Mouse (Mus musculus): ENCODE measurements around the gene Tert. TPM values are rescaled to one million over a fixed set of nuclear protein-coding genes. Genes with fewer than 3 reads are reported as not detected.

Tert gene
- total and polyA plus RNA-seq, 3 experiments, result 6.2 to 21.4 (median 6.8) TPM

DNA sequence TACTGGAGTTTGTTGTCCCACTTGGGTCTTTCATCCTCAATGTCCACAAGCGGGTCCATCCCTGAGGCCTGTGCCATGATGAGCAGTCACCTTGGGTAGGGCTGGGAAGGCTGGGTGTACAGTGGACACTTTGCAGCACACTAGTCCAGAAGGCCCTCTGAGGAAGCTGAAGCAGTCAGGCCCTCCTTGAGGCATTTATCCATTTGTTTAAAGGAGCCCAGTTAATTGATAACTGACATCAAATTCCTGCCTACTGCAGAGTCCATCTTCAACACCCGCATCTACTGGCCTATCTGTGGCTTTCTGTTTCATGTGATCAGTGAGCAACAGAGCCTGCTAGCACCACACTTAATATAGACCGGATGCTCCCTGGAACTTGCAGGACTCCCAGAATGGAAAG, 51.1 kb downstream of the Tert start, which contains the start of gene Slc6a18:
Slc6a18 (minus strand) TSS at position 171 of the 400 bp plus-strand sequence.
- DNase-seq, result no peak

DNA sequence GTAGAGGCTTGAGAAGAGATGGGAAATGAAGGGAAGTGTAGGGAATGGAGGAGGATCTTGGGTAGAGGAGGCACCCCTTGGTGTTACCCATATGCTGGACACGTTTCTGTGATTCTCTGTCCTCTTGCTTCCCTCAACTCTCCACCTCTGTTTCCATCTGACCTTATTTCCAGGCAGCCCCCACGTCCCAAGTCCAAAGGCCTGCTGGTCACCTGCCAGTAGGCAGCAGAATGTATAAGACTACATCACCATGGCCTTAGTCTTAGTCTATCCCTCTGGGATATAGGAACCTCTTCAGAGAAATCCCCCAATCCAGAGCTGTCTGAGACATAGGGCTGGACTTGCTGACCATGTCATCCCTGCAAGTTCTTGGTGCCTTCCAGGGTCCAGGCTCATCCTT, 52.6 kb downstream of the Tert start:
- DNase-seq, result no peak

- DNase-seq, result peak; percentile 65
Measured at GRCm38 (mm10) chr13:73680394-73680793, 53.7 kb downstream of the Tert start.

GRCm38 (mm10) chr13:73682226-73682625, 55.5 kb downstream of the Tert start:
- no peak for DNase-seq

GRCm38 (mm10) chr13:73683682-73684081, 57.0 kb downstream of the Tert start:
- peak; percentile 29 for DNase-seq

DNA sequence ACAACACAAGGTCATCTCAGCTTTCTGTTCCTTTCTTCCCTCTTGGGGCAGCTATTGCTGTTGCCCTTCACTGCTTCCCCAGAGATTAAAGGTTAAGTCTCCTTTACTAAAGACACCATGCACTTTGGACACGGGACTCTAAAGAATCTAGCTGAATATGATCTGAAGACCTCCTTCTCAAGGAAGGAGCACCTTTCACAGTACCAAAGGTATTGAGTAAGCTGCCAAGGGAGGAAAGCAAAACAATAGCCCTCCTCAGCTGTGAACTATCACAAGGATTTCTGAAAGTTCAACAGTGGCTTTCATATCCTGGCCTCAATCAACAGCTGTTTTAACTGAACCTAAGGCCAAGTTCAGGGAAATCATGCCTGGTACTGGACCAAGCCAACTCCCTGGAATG, 57.7 kb downstream of the Tert start:
- DNase-seq, result no peak

GRCm38 (mm10) chr13:73685502-73685901, 58.8 kb downstream of the Tert start:
- no peak for DNase-seq

- DNase-seq, result no peak
Measured at GRCm38 (mm10) chr13:73687601-73688000, 60.9 kb downstream of the Tert start.

- DNase-seq, result no peak
Measured at GRCm38 (mm10) chr13:73688934-73689333, 62.2 kb downstream of the Tert start.

- DNase-seq, result peak; percentile 82
Measured at GRCm38 (mm10) chr13:73692249-73692868, 65.6 kb downstream of the Tert start.

GRCm38 (mm10) chr13:73693333-73693732, 66.6 kb downstream of the Tert start:
- no peak for DNase-seq

- no peak for DNase-seq
Measured at GRCm38 (mm10) chr13:73694972-73695371, 68.3 kb downstream of the Tert start.

GRCm38 (mm10) chr13:73696529-73696928, 69.8 kb downstream of the Tert start:
- no peak for DNase-seq

Other genes starting within 250 kb of the Tert start
- gene Lpcat1, start 159.7 kb upstream of the Tert start, total RNA-seq (2021), result 10 to 100 TPM; 11.8 to 17.3 TPM
- 20.3 and 23.4 TPM in 2 replicates for gene Lpcat1, start 159.7 kb upstream of the Tert start, polyA plus RNA-seq (2012; rRNA removed)
- gene Slc6a3, start 90.2 kb upstream of the Tert start, total RNA-seq (2021), result under 1 TPM in 1 of 2 experiments, not detected in 1; 0.09 TPM
- 0.13 TPM in 1 of 2 replicates, not detected in the other for gene Slc6a3, start 90.2 kb upstream of the Tert start, polyA plus RNA-seq (2012; rRNA removed)
- gene Clptm1l, start 22.9 kb upstream of the Tert start, total RNA-seq (2021), result 100 to 1,000 TPM; 161 to 166 TPM
- 118 and 141 TPM in 2 replicates for gene Clptm1l, start 22.9 kb upstream of the Tert start, polyA plus RNA-seq (2012; rRNA removed)
- not detected for gene Slc6a18, start 51.1 kb downstream of the Tert start, total RNA-seq (2021)
- gene Slc6a18, start 51.1 kb downstream of the Tert start, polyA plus RNA-seq (2012; rRNA removed), result not detected in 2 replicates
- under 1 TPM; 0.20 to 0.48 TPM for gene Slc6a19, start 78.0 kb downstream of the Tert start, total RNA-seq (2021)
- 0.09 and 0.17 TPM in 2 replicates for gene Slc6a19, start 78.0 kb downstream of the Tert start, polyA plus RNA-seq (2012; rRNA removed)
- gene Slc12a7, start 106.2 kb downstream of the Tert start, total RNA-seq (2021), result 10 to 100 TPM; 29.3 to 49.3 TPM
- 50.5 and 57.0 TPM in 2 replicates for gene Slc12a7, start 106.2 kb downstream of the Tert start, polyA plus RNA-seq (2012; rRNA removed)
- 1 to 10 TPM; 1.4 to 2.8 TPM for gene Nkd2, start 220.7 kb downstream of the Tert start, total RNA-seq (2021)
- gene Nkd2, start 220.7 kb downstream of the Tert start, polyA plus RNA-seq (2012; rRNA removed), result 1.8 and 3.7 TPM in 2 replicates

Measured in adrenal gland, adult 2 months (tissue).